Mouse (Mus musculus) heart, adult 2 months (tissue): ENCODE data around the gene Prmt7.

ENCODE experiments used
- CTCF ChIP-seq: fragments of 200-600 bp; IDR thresholded peaks from 2 replicates; pipeline ENCODE4 v1.8.1; 2022; ENCODE audit warnings: antibody characterized with exemption, mild to moderate bottlenecking, moderate library complexity
- POLR2A ChIP-seq: fragments of 200-500 bp; IDR thresholded peaks from 2 replicates; pipeline ENCODE4 v1.6.1; 2011; ENCODE audit warnings: mild to moderate bottlenecking, low read depth, low read length, control low read depth; ENCODE audit not compliant: insufficient read depth

DNA sequence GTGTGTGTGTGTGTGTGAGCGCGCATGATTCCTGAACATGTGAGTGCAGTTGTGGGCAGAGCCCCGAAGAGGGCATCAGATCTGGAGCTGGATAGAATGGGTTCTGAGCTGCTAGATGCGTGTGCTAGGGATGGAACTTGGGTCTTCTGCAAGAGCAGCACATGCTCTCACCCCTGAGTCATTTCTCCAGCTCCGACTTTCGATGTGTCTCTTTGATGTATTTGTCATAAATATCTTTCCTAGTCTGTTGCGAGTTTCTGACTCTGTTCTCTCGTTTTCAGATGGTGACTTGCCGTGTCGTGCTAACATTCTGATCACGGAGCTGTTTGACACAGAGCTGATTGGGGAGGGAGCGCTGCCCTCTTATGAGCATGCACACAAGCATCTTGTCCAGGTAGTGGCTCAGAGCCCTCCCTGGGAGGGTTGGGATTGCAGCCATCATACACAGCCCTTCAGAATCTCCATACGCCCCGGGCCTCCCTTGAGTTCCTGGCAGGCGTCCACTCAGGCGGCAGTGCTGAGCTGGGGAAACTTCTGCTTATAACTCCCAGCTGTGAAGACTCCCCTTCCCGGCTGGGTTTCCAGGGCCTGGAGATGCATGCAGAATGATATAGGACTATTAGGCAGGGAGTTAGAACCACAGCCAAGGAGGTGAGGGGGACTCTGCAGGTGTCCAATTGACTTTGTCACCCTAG lies 24.0 kb downstream of the Prmt7 start:
- TF ChIP-seq POLR2A (no peak), CTCF (no peak)
